Mouse (Mus musculus) testis, adult 2 months (tissue): ENCODE measurements around the gene Nol4l.

ENCODE experiments used
- CTCF ChIP-seq: fragments of 200-500 bp; IDR thresholded peaks from 2 replicates; pipeline ENCODE4 v1.5.1; 2012; ENCODE audit warnings: low read depth, mild to moderate bottlenecking, inconsistent platforms, low read length, moderate library complexity; ENCODE audit not compliant: control insufficient read depth, insufficient read depth, insufficient replicate concordance
- POLR2A ChIP-seq: fragments of 200-500 bp; IDR thresholded peaks from 2 replicates; pipeline ENCODE4 v1.6.1; 2012; ENCODE audit warnings: low read depth, mild to moderate bottlenecking, inconsistent platforms, low read length, moderate library complexity; ENCODE audit not compliant: control insufficient read depth

- TF ChIP-seq POLR2A = peak; percentile 36; the same call in 1 of the 2 replicates
- TF ChIP-seq CTCF = no peak
These were observed 106.7 kb downstream of the Nol4l start for GRCm38 (mm10) chr2:153423113-153423512.
